In the genomic region with DNA sequence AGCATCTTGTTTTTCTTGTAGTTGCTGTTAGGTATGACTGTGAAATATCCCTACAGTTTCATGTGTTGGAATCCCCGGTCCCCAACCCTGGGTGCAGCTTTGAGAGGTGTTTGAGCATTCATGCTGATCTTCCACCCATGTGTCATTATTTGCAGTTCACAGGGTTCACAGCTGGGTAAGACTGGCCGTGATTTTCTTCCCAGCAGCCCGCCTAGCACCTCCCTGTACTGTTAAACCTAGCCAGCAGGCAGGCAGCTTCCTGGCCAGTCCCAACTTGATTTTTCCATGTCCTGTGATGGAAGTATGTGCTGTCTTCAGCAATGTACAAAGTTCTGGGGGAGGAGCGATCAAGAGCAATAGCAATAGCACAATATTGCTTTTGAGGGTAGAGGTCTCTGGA, we compare ENCODE assay signal across 20 mouse cellular contexts.
"Had no signal": no experiment of that assay in that cellular context is flagged by ENCODE, and none has a peak within 500 bp of the region (broad histone marks: within the 10 kb centered on the region; RNA-seq: fewer than 3 reads in every experiment).

No protein-coding gene starts in this region.

- H3K4me2 ChIP-seq: limb, embryonic 12.5 days; limb, embryonic 15.5 days; liver, embryonic 11.5 days; midbrain, embryonic 12.5 days; neural tube, embryonic 13.5 days; stomach, embryonic 15.5 days had no signal

- DNase-seq: kidney, postnatal 36 days; left cerebral cortex, postnatal 4 days; liver, postnatal 0 days; lung, postnatal 4 days; retina, postnatal 1 day; right cerebral cortex, postnatal 25 days; spleen, adult 18-20 months; thymus, adult 2 months; thymus, postnatal 14 days; thymus, postnatal 4 days had no signal

- H3K27me3 ChIP-seq: limb, embryonic 12.5 days; limb, embryonic 15.5 days; midbrain, embryonic 12.5 days; neural tube, embryonic 13.5 days; stomach, embryonic 15.5 days had no signal

- ATAC-seq: intestine, postnatal 0 days; liver, postnatal 0 days; midbrain, embryonic 16.5 days had no signal

- H3K4me3 ChIP-seq: limb, embryonic 12.5 days; limb, embryonic 15.5 days; midbrain, embryonic 12.5 days; myocyte; neural tube, embryonic 13.5 days; stomach, embryonic 15.5 days had no signal

- H3K27ac ChIP-seq: limb, embryonic 12.5 days; limb, embryonic 15.5 days; liver, embryonic 14.5 days; midbrain, embryonic 12.5 days; neural tube, embryonic 13.5 days; stomach, embryonic 15.5 days had no signal

- H3K36me3 ChIP-seq: limb, embryonic 12.5 days; limb, embryonic 15.5 days; midbrain, embryonic 12.5 days; neural tube, embryonic 13.5 days; stomach, embryonic 15.5 days had no signal

- H3K9ac ChIP-seq: limb, embryonic 12.5 days; limb, embryonic 15.5 days; liver, embryonic 14.5 days; liver, postnatal 0 days; midbrain, embryonic 12.5 days; neural tube, embryonic 13.5 days; stomach, embryonic 15.5 days had no signal

- H3K9me3 ChIP-seq: limb, embryonic 12.5 days; limb, embryonic 15.5 days; midbrain, embryonic 12.5 days; neural tube, embryonic 13.5 days; stomach, embryonic 15.5 days had no signal
